Mouse (Mus musculus) Patski (cell line): Measurements from ENCODE around the gene Hoxd11. TPM values are rescaled to one million over a fixed set of nuclear protein-coding genes. Genes with fewer than 3 reads are reported as not detected.
A peak's percentile ranks its signal among the peaks of the same experiment; 100 is the strongest.

Source experiments
- ATAC-seq: fragments of 100-300 bp; one replicate; pipeline ENCODE4 v1.8.0; 2021
- CTCF ChIA-PET: fragments of 350-600 bp; sonication (Branson Sonifier 250); formaldehyde crosslinking; loops from one replicate; lab custom pipeline; 2022; ENCODE audit warnings: inconsistent platforms; lab: Charles Lee
- POLR2A ChIA-PET: fragments of 350-600 bp; sonication (Branson Sonifier 250); formaldehyde crosslinking; loops from one replicate; lab custom pipeline; 2022; ENCODE audit warnings: antibody characterized with exemption, inconsistent platforms; lab: Charles Lee
- DNase-seq: peaks from one replicate; pipeline ENCODE4 v3.0.0-alpha.2; 2011; ENCODE audit warnings: low read depth, low spot score
- H3K27me3 ChIP-seq: fragments of 371-371 bp; one replicate; pipeline ENCODE4 v1.5.1; 2021
- CTCF ChIP-seq: fragments of 100-300 bp; IDR thresholded peaks from one replicate; pipeline ENCODE4 v1.5.1; 2021
- in situ Hi-C: fragments of 300-500 bp; cut with MboI; formaldehyde crosslinking; loops from 3 replicates; pipeline ENCODE4 v1.11.1; 2018; ENCODE audit warnings: low pct_unique_long_range_greater_than_20kb, mixed read lengths
- polyA plus RNA-seq: library from polyadenylated mRNA; unstranded; gene quantifications from one replicate; pipeline ENCODE4 v1.2.3, GENCODE M21; 2021

Gene Hoxd11
- not detected for polyA plus RNA-seq

DNA sequence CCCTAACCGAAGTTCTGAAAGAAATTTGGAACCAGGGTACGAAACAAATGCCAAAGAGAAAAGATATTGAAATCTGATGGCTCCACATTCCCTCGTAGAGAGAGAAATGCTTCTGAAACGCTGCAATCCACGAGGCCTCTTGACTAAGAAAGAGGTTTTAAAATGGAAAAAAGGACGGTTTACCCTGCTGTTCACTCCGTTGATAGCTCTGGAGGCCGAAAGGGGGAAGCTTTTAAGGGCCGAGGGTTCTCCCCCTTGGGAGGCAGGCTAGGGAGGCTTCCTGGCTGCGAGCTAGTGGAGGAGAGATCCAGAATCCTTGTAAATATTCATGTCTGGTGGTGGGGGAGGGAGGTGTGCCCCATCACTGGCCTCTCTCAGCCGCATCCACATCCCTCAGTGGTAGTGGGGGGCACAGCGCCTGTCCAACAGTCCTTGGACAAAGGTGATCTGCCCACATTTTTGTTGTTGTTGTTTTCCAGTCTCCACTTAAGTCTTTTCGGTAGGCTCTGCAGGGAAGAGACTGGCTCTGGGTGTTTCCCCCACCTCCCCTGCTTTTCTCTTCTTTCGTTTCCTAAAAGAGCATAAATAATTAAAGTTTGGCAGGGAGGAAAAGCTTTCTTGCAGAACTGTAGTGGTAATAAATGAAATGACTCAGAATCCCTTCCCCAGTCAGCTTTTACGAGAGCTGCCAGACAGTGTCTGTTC, at the start of gene Hoxd11:
Gene Hoxd11, plus strand, starts transcription at position 667 of the 705 bp plus-strand sequence.
- no peak for TF ChIP-seq CTCF
- ChIA-PET CTCF (no interaction called here), POLR2A (no interaction called here)
- ATAC-seq, result no peak
- in situ Hi-C loops, result loop anchor here (25.0 kb wide), 1 partner anchor 1083 kb away; no protein-coding TSS in a partner anchor
- H3K27me3 ChIP-seq, result peaks cover 37% of the 10 kb centered on the region
- DNase-seq, result no peak

DNA sequence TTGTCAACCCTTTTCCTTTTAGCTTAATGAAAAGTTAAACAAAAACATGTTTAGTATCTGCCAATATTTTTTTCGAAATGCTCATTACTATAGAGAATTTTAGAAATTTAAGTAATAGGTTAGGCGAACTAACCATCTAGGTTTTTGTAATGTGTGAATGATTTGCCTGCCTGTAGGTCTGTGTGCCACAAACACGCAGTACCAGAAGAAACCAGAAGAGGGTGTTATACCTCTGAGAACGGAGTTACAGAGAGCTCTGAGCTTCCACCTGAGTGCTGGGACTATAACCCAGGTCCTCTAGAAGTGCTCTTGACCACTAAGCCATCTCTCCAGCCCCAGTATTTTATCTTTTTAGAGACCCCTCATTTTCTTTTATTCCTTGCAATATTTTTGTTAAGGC, 43.9 kb upstream of the Hoxd11 start:
- in situ Hi-C loops, result no loop called here
- ATAC-seq (no peak), DNase-seq (no peak)
- H3K27me3 ChIP-seq, result peaks cover 34% of the 10 kb centered on the region
- peak; percentile 8 for TF ChIP-seq CTCF
- ChIA-PET CTCF (no interaction called here), POLR2A (no interaction called here)

DNA sequence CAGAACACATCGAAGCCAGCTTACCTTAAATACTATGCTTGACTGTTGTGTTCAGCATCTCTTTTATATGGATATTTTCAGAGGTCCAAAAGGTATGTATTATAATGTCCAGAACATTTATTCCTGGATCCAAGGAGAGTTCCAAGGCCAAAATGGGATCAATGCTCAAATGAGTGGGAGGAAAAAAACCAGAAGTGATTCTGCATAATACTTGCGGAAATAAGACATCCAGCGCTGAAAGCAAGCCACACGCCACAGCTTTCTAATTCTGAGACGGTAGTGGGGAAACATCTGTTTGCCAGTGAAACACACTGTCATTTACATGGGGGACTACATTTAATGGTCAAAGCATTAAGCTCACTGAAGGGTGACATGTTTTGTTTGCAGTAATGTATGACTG, 36.9 kb upstream of the Hoxd11 start:
- POLR2A ChIA-PET, result interaction anchor here (0.5 to 0.6 kb wide), 2 partner anchors 237 to 578 kb away, joined by 5 to 6 read pairs; no protein-coding TSS in a partner anchor
- no peak for TF ChIP-seq CTCF
- in situ Hi-C loops, result no loop called here
- DNase-seq, result no peak
- no peak for ATAC-seq
- H3K27me3 ChIP-seq, result peaks cover 52% of the 10 kb centered on the region
- CTCF ChIA-PET, result interaction anchor here (1.9 kb wide), 1 partner anchor 677 kb away, joined by 5 read pairs; no protein-coding TSS in a partner anchor

DNA sequence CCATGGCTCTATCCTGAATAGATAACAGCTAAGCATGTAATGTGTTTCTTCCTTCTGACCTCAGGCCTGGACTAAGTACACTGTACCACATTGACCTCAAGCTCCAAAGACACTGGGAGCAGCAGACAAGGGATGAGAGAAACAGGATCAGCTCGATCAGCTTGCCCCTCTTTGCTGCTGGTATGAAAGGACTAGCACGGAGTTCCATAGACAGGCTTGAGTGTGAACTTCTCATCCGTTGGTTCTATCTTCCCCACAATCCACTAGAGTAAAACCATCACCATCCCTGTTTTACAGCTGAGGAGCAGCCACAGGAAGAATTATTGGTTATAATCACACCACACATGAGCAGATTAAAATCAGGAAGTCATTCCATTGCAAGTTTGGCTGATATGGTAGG, 33.7 kb upstream of the Hoxd11 start:
- DNase-seq (no peak), ATAC-seq (no peak)
- CTCF ChIA-PET, result no interaction called here
- TF ChIP-seq CTCF, result no peak
- peaks cover 70% of the 10 kb centered on the region for H3K27me3 ChIP-seq
- in situ Hi-C loops, result no loop called here
- POLR2A ChIA-PET, result no interaction called here

DNA sequence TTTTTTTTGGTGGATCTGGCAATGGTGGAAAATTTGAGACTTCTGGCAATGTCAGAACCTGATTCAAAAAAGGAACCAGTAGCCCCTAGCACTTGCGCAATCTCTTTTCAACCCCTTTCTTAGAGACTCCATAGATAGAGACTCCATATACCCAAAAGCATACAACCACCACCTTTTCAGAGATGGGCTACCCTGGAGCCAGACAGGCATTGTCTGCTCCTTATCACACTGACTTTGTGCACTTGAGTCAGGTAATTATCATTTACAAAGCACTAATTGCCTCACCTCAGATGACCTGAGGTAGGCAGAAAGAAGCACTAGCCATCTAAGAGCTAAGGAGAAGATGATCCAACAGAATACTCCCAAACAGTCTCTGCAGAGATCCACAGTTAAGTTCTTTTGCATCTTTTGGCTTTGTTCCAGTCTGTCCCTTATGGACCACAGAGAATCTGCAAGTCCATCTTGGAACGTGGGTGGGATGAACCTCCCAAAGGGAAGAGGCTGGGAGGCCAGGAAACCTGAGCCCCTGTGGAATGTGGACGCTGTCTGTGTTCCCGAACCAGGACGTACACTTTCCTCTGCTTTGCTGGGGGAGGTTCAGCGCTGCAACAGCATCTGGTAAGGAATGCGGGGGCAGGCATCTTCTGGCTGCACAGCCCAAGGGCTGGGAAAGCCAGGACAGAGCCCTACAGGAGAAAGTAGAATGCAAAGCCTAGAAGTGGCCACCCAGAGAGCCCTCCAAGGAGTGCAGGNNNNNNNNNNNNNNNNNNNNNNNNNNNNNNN, 32.1 kb upstream of the Hoxd11 start:
- POLR2A ChIA-PET, result no interaction called here
- CTCF ChIA-PET, result interaction anchor here (1.1 kb wide), 1 partner anchor 15 kb away, joined by 3 read pairs; no protein-coding TSS in a partner anchor
- DNase-seq, result no peak
- peaks cover 79% of the 10 kb centered on the region for H3K27me3 ChIP-seq
- in situ Hi-C loops, result no loop called here
- no peak for ATAC-seq
- no peak for TF ChIP-seq CTCF

DNA sequence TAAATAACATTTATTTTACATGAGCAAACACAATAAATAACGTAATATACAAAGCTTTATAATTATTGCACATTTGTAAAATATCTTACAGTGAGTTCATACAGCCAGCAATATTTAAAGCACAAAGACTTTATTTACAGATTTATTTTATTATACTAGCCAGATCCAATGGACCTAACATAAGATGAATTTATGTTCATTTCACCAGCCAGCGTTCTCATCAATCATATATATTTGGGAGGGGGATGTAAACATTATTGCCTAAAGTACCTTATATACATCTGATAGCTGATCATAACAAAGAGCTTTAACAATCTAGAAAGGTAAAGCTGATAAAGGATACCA, 26.4 kb upstream of the Hoxd11 start:
- peaks cover 87% of the 10 kb centered on the region for H3K27me3 ChIP-seq
- CTCF ChIA-PET, result no interaction called here
- DNase-seq, result no peak
- no peak for TF ChIP-seq CTCF
- no peak for ATAC-seq
- in situ Hi-C loops, result loop anchor here (25.0 kb wide), 2 partner anchors 866 to 1091 kb away; partner anchors contain the start of gene Chn1
- POLR2A ChIA-PET, result no interaction called here

DNA sequence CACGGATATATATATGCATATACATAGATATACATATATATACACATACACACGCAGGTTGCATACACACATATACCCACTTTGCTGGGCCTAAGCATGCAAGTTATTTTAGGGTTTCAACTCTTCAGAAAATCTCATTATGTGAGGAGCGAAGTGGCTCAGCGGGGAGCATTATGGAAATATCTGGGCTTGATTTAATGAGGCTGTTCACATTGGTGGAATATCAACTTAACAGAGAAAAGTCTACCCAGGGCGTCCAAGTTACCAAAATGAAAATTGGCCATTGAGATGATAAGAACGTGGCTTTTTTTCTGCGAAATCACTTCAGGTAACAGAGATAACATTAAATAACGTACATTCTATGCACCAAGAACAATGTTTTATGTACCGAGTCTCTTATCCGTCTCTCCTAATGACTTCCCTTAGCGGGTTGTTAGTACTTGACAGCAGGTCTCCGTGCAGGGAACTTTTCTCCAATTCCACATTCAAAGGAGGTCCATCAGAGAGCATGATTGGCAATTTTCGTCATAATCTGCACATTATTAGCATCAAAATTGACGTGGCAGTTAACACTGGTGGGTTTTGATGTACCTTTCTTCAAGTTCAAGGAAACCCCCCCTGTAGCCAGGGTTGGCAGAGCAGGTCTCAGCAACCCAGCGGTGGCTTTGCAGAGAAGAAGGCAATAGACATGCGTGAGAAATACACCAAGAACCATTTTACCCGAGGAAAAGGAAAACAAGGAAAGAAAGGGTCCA, 25.4 kb upstream of the Hoxd11 start:
- ATAC-seq (no peak), DNase-seq (no peak)
- TF ChIP-seq CTCF, result no peak
- H3K27me3 ChIP-seq, result peaks cover 89% of the 10 kb centered on the region
- ChIA-PET CTCF (no interaction called here), POLR2A (no interaction called here)
- in situ Hi-C loops, result loop anchor here (25.0 kb wide), 2 partner anchors 867 to 1092 kb away; partner anchors contain the start of gene Chn1

DNA sequence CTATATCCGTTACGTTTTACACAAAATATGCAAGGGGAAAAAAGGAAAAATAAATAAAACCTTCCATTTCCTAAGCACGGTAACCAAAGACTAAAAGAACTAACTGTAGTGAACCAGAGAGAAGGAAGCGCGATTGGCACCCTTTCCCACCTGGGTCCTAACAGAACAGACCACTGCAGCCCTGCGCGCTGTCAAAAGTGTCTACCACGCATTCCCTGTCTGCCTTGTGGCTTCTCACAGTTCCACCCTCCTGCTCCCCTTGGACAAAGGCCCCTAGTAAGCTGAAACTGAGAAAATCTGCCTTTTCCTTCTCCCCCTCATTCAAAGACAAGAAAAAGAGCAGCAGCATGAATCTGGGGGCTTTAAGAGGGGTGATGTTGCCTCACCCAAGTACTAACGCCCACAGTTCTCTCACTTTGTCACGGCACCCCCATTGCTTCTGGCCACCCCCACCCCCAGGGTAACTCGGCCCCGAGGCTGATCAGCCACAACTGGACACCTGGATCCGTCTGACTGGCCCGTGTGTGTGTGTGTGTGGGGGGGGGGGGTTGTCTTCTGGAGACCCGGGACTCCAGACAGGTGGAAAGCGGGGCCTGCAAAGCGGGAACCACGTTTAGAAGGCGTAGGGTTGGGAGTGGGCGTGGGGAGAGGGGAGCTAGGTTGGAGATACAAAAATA, 24.5 kb upstream of the Hoxd11 start:
- POLR2A ChIA-PET, result no interaction called here
- in situ Hi-C loops, result loop anchor here (25.0 kb wide), 2 partner anchors 868 to 1093 kb away; partner anchors contain the start of gene Chn1
- H3K27me3 ChIP-seq, result peaks cover 88% of the 10 kb centered on the region
- CTCF ChIA-PET, result no interaction called here
- DNase-seq (no peak), ATAC-seq (no peak)
- no peak for TF ChIP-seq CTCF

DNA sequence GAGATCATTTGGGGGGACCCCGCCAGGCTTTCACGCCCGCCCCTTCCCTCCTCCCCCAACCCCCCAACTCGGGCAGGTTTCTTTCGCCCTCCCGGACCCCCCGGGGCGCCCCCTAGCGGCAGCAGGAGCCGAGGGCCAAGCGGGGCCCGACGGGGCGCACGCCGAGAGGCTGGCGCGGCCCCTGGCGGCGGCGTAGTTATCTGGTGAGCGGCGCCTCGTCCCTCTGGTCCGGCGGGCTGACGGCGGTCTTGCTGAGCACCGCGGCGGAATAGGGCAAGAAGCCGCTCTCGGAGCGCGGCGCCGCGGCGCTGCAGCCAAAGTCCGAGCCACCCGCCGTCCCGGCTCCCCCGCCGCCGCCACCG, 24.0 kb upstream of the Hoxd11 start:
- no peak for TF ChIP-seq CTCF
- ATAC-seq (no peak), DNase-seq (no peak)
- ChIA-PET CTCF (no interaction called here), POLR2A (no interaction called here)
- H3K27me3 ChIP-seq, result peaks cover 85% of the 10 kb centered on the region
- in situ Hi-C loops, result loop anchor here (25.0 kb wide), 2 partner anchors 868 to 1093 kb away; partner anchors contain the start of gene Chn1
